Mouse (Mus musculus) midbrain, embryonic 10.5 days (tissue): ENCODE data around the gene Klhl29. TPM values are rescaled to one million over a fixed set of nuclear protein-coding genes. Genes with fewer than 3 reads are reported as not detected.

Experiments used
- DNase-seq: peaks from one replicate; pipeline ENCODE4 v3.0.0-alpha.2; 2017; ENCODE audit warnings: low spot score
- H3K27ac ChIP-seq: fragments of 300-500 bp; sonication (generic); replicated peaks from 2 replicates; pipeline ENCODE4 v1.5.1; 2016; ENCODE audit warnings: mild to moderate bottlenecking
- H3K27me3 ChIP-seq: fragments of 300-500 bp; sonication (generic); 2 replicates; pipeline ENCODE4 v1.6.1; 2016; ENCODE audit warnings: low read depth, mild to moderate bottlenecking; ENCODE audit not compliant: poor library complexity, severe bottlenecking
- H3K36me3 ChIP-seq: fragments of 300-500 bp; sonication (generic); 2 replicates; pipeline ENCODE4 v1.6.1; 2016; ENCODE audit warnings: mild to moderate bottlenecking, moderate library complexity
- H3K4me1 ChIP-seq: fragments of 300-500 bp; sonication (generic); 2 replicates; pipeline ENCODE4 v1.6.1; 2016
- H3K4me3 ChIP-seq: fragments of 300-500 bp; sonication (generic); 2 replicates; pipeline ENCODE4 v1.5.1; 2016; ENCODE audit warnings: mild to moderate bottlenecking, moderate library complexity
- H3K9me3 ChIP-seq: fragments of 300-500 bp; sonication (generic); replicated peaks from 2 replicates; pipeline ENCODE4 v1.6.1; 2016; ENCODE audit warnings: mild to moderate bottlenecking
- WGBS: fragments of 180-500 bp; shearing (Covaris S2); methylation state at CpG from one replicate; pipeline ENCODE4 v1.1.7; 2016; 5-methylcytosine and 5-hydroxymethylcytosine counted together
- polyA plus RNA-seq: library from polyadenylated mRNA; unstranded; fragments of >200 nt; fragmentation: Nextera tagmentation; extraction: Ambion mirVana; gene quantifications from 2 replicates; pipeline ENCODE4 v1.2.1, GENCODE M21; 2016

Klhl29 gene
- polyA plus RNA-seq, 1 experiment from 2014 or later, result 0.85 TPM

- Histone ChIP-seq H3K4me1 (peaks cover 75% of the 10 kb centered on the region), H3K36me3 (no peaks in the 10 kb centered on the region), H3K4me3 (no peak overlapping the region), H3K27ac (no peak overlapping the region), H3K27me3 (peaks cover 52% of the 10 kb centered on the region), H3K9me3 (no peaks in the 10 kb centered on the region)
- no peak for DNase-seq
- WGBS, result 44% methylated on average over 9 of the region's 9 CpGs
Observed at GRCm38 (mm10) chr12:5255079-5255478, 120.4 kb downstream of the Klhl29 start.

GRCm38 (mm10) chr12:5254246-5254982, 121.1 kb downstream of the Klhl29 start:
- H3K36me3 ChIP-seq, result no peaks in the 10 kb centered on the region
- DNase-seq, result no peak
- no peaks in the 10 kb centered on the region for H3K9me3 ChIP-seq
- H3K27ac ChIP-seq, result no peak overlapping the region
- H3K4me3 ChIP-seq, result no peak overlapping the region
- H3K4me1 ChIP-seq, result peaks cover 82% of the 10 kb centered on the region
- peaks cover 45% of the 10 kb centered on the region for H3K27me3 ChIP-seq
- 82% methylated on average over 4 of the region's 4 CpGs for WGBS

GRCm38 (mm10) chr12:5253289-5254005, 122.0 kb downstream of the Klhl29 start:
- Histone ChIP-seq H3K9me3 (no peaks in the 10 kb centered on the region), H3K36me3 (no peaks in the 10 kb centered on the region), H3K27me3 (peaks cover 35% of the 10 kb centered on the region), H3K27ac (peak overlapping the region; percentile 68), H3K4me1 (peaks cover 87% of the 10 kb centered on the region), H3K4me3 (no peak overlapping the region)
- no peak for DNase-seq
- WGBS, result 66% methylated on average over 10 of the region's 10 CpGs

- Histone ChIP-seq H3K4me1 (peaks cover 85% of the 10 kb centered on the region), H3K36me3 (no peaks in the 10 kb centered on the region), H3K9me3 (no peaks in the 10 kb centered on the region), H3K27ac (no peak overlapping the region), H3K27me3 (peaks cover 28% of the 10 kb centered on the region), H3K4me3 (no peak overlapping the region)
- 96% methylated on average over 2 of the region's 2 CpGs for WGBS
- DNase-seq, result no peak
Observed at GRCm38 (mm10) chr12:5252569-5252968, 122.9 kb downstream of the Klhl29 start.

- Histone ChIP-seq H3K36me3 (no peaks in the 10 kb centered on the region), H3K27me3 (peaks cover 12% of the 10 kb centered on the region), H3K4me1 (peaks cover 72% of the 10 kb centered on the region), H3K27ac (no peak overlapping the region), H3K9me3 (no peaks in the 10 kb centered on the region), H3K4me3 (no peak overlapping the region)
- DNase-seq, result peak; percentile 50
- 28% methylated on average over 7 of the region's 7 CpGs for WGBS
Observed at GRCm38 (mm10) chr12:5250042-5250441, 125.4 kb downstream of the Klhl29 start.

GRCm38 (mm10) chr12:5249068-5249467, 126.4 kb downstream of the Klhl29 start:
- WGBS, result 92% methylated on average over 13 of the region's 13 CpGs
- Histone ChIP-seq H3K4me1 (peaks cover 66% of the 10 kb centered on the region), H3K27ac (no peak overlapping the region), H3K36me3 (no peaks in the 10 kb centered on the region), H3K9me3 (no peaks in the 10 kb centered on the region), H3K4me3 (no peak overlapping the region), H3K27me3 (peaks cover 6% of the 10 kb centered on the region; the same call in 1 of the 2 replicates)
- DNase-seq, result no peak

- no peak for DNase-seq
- WGBS, result 51% methylated on average over 6 of the region's 6 CpGs
- no peaks in the 10 kb centered on the region for H3K9me3 ChIP-seq
- no peaks in the 10 kb centered on the region for H3K36me3 ChIP-seq
- H3K4me1 ChIP-seq, result peaks cover 50% of the 10 kb centered on the region
- no peaks in the 10 kb centered on the region; the same call in 1 of the 2 replicates for H3K27me3 ChIP-seq
- H3K4me3 ChIP-seq, result no peak overlapping the region
- no peak overlapping the region for H3K27ac ChIP-seq
Observed at GRCm38 (mm10) chr12:5247505-5247904, 128.0 kb downstream of the Klhl29 start.

GRCm38 (mm10) chr12:5246721-5247341, 128.7 kb downstream of the Klhl29 start:
- Histone ChIP-seq H3K4me3 (no peak overlapping the region), H3K9me3 (no peaks in the 10 kb centered on the region), H3K4me1 (peaks cover 48% of the 10 kb centered on the region), H3K27ac (no peak overlapping the region), H3K36me3 (no peaks in the 10 kb centered on the region), H3K27me3 (no peaks in the 10 kb centered on the region; the same call in 1 of the 2 replicates)
- WGBS, result 86% methylated on average over 15 of the region's 15 CpGs
- DNase-seq, result no peak

GRCm38 (mm10) chr12:5246193-5246621, 129.3 kb downstream of the Klhl29 start:
- H3K9me3 ChIP-seq, result no peaks in the 10 kb centered on the region
- 91% methylated on average over 9 of the region's 9 CpGs for WGBS
- peaks cover 41% of the 10 kb centered on the region for H3K4me1 ChIP-seq
- H3K27ac ChIP-seq, result no peak overlapping the region
- DNase-seq, result no peak
- no peaks in the 10 kb centered on the region; the same call in 1 of the 2 replicates for H3K27me3 ChIP-seq
- H3K4me3 ChIP-seq, result no peak overlapping the region
- H3K36me3 ChIP-seq, result no peaks in the 10 kb centered on the region

- no peaks in the 10 kb centered on the region for H3K36me3 ChIP-seq
- no peak for DNase-seq
- H3K27ac ChIP-seq, result no peak overlapping the region
- 66% methylated on average over 4 of the region's 4 CpGs for WGBS
- H3K9me3 ChIP-seq, result no peaks in the 10 kb centered on the region
- H3K4me3 ChIP-seq, result no peak overlapping the region
- H3K4me1 ChIP-seq, result peaks cover 35% of the 10 kb centered on the region
- no peaks in the 10 kb centered on the region for H3K27me3 ChIP-seq
Observed at GRCm38 (mm10) chr12:5245207-5245597, 130.3 kb downstream of the Klhl29 start.

GRCm38 (mm10) chr12:5244431-5245206, 130.9 kb downstream of the Klhl29 start:
- H3K36me3 ChIP-seq, result no peaks in the 10 kb centered on the region
- H3K27me3 ChIP-seq, result no peaks in the 10 kb centered on the region
- 88% methylated on average over 10 of the region's 10 CpGs for WGBS
- H3K4me3 ChIP-seq, result no peak overlapping the region
- H3K9me3 ChIP-seq, result no peaks in the 10 kb centered on the region
- peaks cover 33% of the 10 kb centered on the region for H3K4me1 ChIP-seq
- H3K27ac ChIP-seq, result no peak overlapping the region
- no peak for DNase-seq

GRCm38 (mm10) chr12:5243867-5244266, 131.6 kb downstream of the Klhl29 start:
- Histone ChIP-seq H3K36me3 (no peaks in the 10 kb centered on the region), H3K27me3 (no peaks in the 10 kb centered on the region), H3K4me1 (peaks cover 27% of the 10 kb centered on the region), H3K27ac (no peak overlapping the region), H3K4me3 (no peak overlapping the region), H3K9me3 (no peaks in the 10 kb centered on the region)
- WGBS, result 76% methylated on average over 6 of the region's 6 CpGs
- DNase-seq, result no peak
